Mouse (Mus musculus) intestine, embryonic 15.5 days (tissue): ENCODE data around the gene Cspg5. TPM values are rescaled to one million over a fixed set of nuclear protein-coding genes. Genes with fewer than 3 reads are reported as not detected.

Experiments
- ATAC-seq: fragments of 200-750 bp; cut with Nextera tagmentation; 2 replicates; pipeline ENCODE4 v1.8.0; 2017; ENCODE audit warnings: moderate TSS enrichment, moderate library complexity
- H3K27ac ChIP-seq: fragments of 300-500 bp; sonication (generic); 2 replicates; pipeline ENCODE4 v1.5.1; 2015; ENCODE audit warnings: mild to moderate bottlenecking, inconsistent platforms
- H3K27me3 ChIP-seq: fragments of 300-500 bp; sonication (generic); replicated peaks from 2 replicates; pipeline ENCODE4 v1.6.1; 2015; ENCODE audit warnings: inconsistent platforms
- H3K36me3 ChIP-seq: fragments of 300-500 bp; sonication (generic); 2 replicates; pipeline ENCODE4 v1.6.1; 2015; ENCODE audit warnings: inconsistent platforms
- H3K4me1 ChIP-seq: fragments of 300-500 bp; sonication (generic); replicated peaks from 2 replicates; pipeline ENCODE4 v1.6.1; 2015; ENCODE audit warnings: inconsistent platforms
- H3K4me2 ChIP-seq: fragments of 300-500 bp; sonication (generic); replicated peaks from 2 replicates; pipeline ENCODE4 v1.6.1; 2015; ENCODE audit warnings: mild to moderate bottlenecking, inconsistent platforms
- H3K4me3 ChIP-seq: fragments of 300-500 bp; sonication (generic); replicated peaks from 2 replicates; pipeline ENCODE4 v1.5.1; 2015; ENCODE audit warnings: inconsistent platforms
- H3K9ac ChIP-seq: fragments of 300-500 bp; sonication (generic); 2 replicates; pipeline ENCODE4 v1.6.1; 2015; ENCODE audit warnings: inconsistent platforms
- H3K9me3 ChIP-seq: fragments of 300-500 bp; sonication (generic); 2 replicates; pipeline ENCODE4 v1.6.1; 2016; ENCODE audit warnings: inconsistent platforms
- WGBS: fragments of 180-500 bp; shearing (Covaris S2); methylation state at CpG from one replicate; pipeline ENCODE4 v1.1.7; 2015; 5-methylcytosine and 5-hydroxymethylcytosine counted together
- polyA plus RNA-seq: library from polyadenylated mRNA; unstranded; fragments of >200 nt; fragmentation: Nextera tagmentation; extraction: Ambion mirVana; gene quantifications from 2 replicates; pipeline ENCODE4 v1.2.1, GENCODE M21; 2015

Cspg5 gene
- polyA plus RNA-seq, 1 experiment from 2014 or later: 4.6 TPM

- no peaks in the 10 kb centered on the region for H3K9me3 ChIP-seq
- no peak overlapping the region for H3K9ac ChIP-seq
- H3K4me2 ChIP-seq: no peak overlapping the region
- no peaks in the 10 kb centered on the region for H3K4me1 ChIP-seq
- peak; percentile 43; the same call in 1 of the 2 replicates for ATAC-seq
- H3K27me3 ChIP-seq: no peaks in the 10 kb centered on the region
- no peaks in the 10 kb centered on the region for H3K36me3 ChIP-seq
- 66% methylated on average over 8 of the region's 8 CpGs for WGBS
- H3K27ac ChIP-seq: no peak overlapping the region
- H3K4me3 ChIP-seq: no peak overlapping the region
These were observed 19.6 kb downstream of the Cspg5 start for GRCm38 (mm10) chr9:110263181-110263580.

- 78% methylated on average over 9 of the region's 9 CpGs for WGBS
- Histone ChIP-seq H3K27ac (no peak overlapping the region), H3K4me3 (no peak overlapping the region), H3K36me3 (no peaks in the 10 kb centered on the region), H3K9ac (no peak overlapping the region), H3K27me3 (no peaks in the 10 kb centered on the region), H3K9me3 (no peaks in the 10 kb centered on the region), H3K4me1 (no peaks in the 10 kb centered on the region), H3K4me2 (no peak overlapping the region)
- no peak for ATAC-seq
These were observed 21.4 kb downstream of the Cspg5 start for GRCm38 (mm10) chr9:110264991-110265390.

- Histone ChIP-seq H3K36me3 (no peaks in the 10 kb centered on the region), H3K9me3 (no peaks in the 10 kb centered on the region), H3K4me2 (no peak overlapping the region), H3K27me3 (no peaks in the 10 kb centered on the region), H3K4me1 (no peaks in the 10 kb centered on the region), H3K4me3 (no peak overlapping the region), H3K27ac (no peak overlapping the region), H3K9ac (no peak overlapping the region)
- WGBS: 92% methylated on average over 10 of the region's 10 CpGs
- no peak for ATAC-seq
These were observed 24.8 kb downstream of the Cspg5 start for GRCm38 (mm10) chr9:110268416-110268815.

DNA sequence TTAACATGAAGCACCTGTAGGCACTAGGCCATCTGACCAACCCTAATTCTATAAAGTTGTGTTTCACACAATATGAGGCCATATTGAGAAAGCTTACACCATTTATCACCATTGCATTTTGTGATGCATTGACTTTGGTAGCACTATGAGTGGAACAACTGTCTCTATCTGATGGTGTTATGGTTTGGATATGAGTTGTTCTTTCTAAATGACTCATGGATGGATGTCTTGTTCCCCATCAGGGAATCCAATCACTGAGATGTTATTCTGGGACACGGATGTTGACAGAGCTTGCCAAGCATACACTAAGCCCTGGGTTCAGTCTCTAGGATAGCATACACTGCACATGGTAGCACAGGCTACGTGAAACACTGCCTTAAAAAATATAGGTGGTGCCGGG, 28.7 kb downstream of the Cspg5 start:
- no peak overlapping the region for H3K27ac ChIP-seq
- H3K9me3 ChIP-seq: no peaks in the 10 kb centered on the region
- no peaks in the 10 kb centered on the region for H3K27me3 ChIP-seq
- H3K36me3 ChIP-seq: no peaks in the 10 kb centered on the region
- 87% methylated on average over 3 of the region's 3 CpGs for WGBS
- no peak for ATAC-seq
- no peaks in the 10 kb centered on the region for H3K4me1 ChIP-seq
- no peak overlapping the region for H3K4me2 ChIP-seq
- no peak overlapping the region for H3K9ac ChIP-seq
- no peak overlapping the region for H3K4me3 ChIP-seq

DNA sequence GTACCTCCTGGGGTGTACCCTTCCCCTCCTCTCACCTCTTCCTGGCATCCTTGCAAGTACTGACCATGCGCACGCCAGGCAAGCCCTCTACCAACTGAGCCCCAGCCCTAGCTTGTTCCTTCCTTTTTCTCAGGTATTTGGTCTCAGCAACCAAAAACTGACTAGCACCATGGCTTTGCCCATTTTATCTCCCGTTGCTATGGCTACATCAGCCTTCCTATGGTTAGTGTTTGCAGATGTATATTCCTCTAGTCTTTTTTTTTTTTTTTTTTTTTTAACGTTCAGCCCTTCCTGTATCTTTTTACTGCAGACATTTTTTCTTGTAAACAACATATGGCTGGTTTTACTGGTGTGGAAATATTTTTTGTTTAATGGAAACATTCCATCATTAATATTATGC, 29.9 kb downstream of the Cspg5 start:
- no peak for ATAC-seq
- 60% methylated on average over 4 of the region's 4 CpGs for WGBS

GRCm38 (mm10) chr9:110275882-110276281, 32.3 kb downstream of the Cspg5 start:
- Histone ChIP-seq H3K4me1 (no peaks in the 10 kb centered on the region), H3K4me2 (no peak overlapping the region), H3K9ac (no peak overlapping the region), H3K27me3 (no peaks in the 10 kb centered on the region), H3K36me3 (no peaks in the 10 kb centered on the region), H3K9me3 (no peaks in the 10 kb centered on the region), H3K27ac (no peak overlapping the region), H3K4me3 (no peak overlapping the region)
- 66% methylated on average over 5 of the region's 5 CpGs for WGBS
- ATAC-seq: no peak

More for the DNA sequence above, 29.9 kb downstream of the Cspg5 start:
- no peak overlapping the region for H3K27ac ChIP-seq
- H3K27me3 ChIP-seq: no peaks in the 10 kb centered on the region
- H3K4me3 ChIP-seq: no peak overlapping the region
- no peaks in the 10 kb centered on the region for H3K9me3 ChIP-seq
- no peak overlapping the region for H3K4me2 ChIP-seq
- H3K9ac ChIP-seq: no peak overlapping the region
- H3K36me3 ChIP-seq: no peaks in the 10 kb centered on the region
- no peaks in the 10 kb centered on the region for H3K4me1 ChIP-seq

GRCm38 (mm10) chr9:110277431-110277881, 33.9 kb downstream of the Cspg5 start:
- H3K36me3 ChIP-seq: no peaks in the 10 kb centered on the region
- H3K27ac ChIP-seq: no peak overlapping the region
- WGBS: 56% methylated on average over 8 of the region's 8 CpGs
- H3K27me3 ChIP-seq: no peaks in the 10 kb centered on the region
- H3K4me1 ChIP-seq: no peaks in the 10 kb centered on the region
- H3K9me3 ChIP-seq: no peaks in the 10 kb centered on the region
- H3K9ac ChIP-seq: no peak overlapping the region
- H3K4me2 ChIP-seq: no peak overlapping the region
- no peak overlapping the region for H3K4me3 ChIP-seq
- no peak for ATAC-seq

DNA sequence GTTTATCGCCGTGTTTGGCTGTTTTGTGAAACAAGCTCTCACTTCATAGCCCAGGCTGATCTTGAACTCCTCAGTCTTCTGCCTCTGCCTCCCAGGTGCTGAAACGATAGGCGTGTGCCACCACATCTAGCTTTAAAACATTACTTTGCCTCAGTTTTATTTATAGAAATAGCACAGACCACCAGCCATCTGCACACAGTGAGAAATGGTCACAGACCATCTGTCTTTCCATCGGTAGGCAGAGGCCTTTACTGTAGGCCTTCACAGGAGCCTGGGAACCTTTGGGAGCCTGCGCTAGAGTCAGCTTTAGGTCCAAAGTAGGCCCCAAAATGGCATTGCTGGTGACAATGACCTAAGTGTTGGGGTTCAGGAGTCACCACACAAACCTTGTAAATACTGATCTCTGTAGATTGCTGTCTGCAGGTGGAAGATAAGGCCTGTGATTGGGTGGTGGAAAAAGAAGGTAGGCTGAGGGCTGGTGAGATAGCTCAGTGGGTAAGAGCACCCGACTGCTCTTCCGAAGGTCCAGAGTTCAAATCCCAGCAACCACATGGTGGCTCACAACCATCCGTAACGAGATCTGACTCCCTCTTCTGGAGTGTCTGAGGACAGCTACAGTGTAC, 40.6 kb downstream of the Cspg5 start:
- WGBS: 93% methylated on average over 10 of the region's 10 CpGs

GRCm38 (mm10) chr9:110287321-110287924, 43.8 kb downstream of the Cspg5 start:
- Histone ChIP-seq H3K4me3 (no peak overlapping the region), H3K27ac (no peak overlapping the region), H3K27me3 (no peaks in the 10 kb centered on the region), H3K9me3 (no peaks in the 10 kb centered on the region), H3K4me2 (no peak overlapping the region), H3K4me1 (no peaks in the 10 kb centered on the region), H3K9ac (no peak overlapping the region), H3K36me3 (no peaks in the 10 kb centered on the region)
- WGBS: 82% methylated on average over 7 of the region's 7 CpGs
- no peak for ATAC-seq

More for the DNA sequence above, 40.6 kb downstream of the Cspg5 start:
- no peaks in the 10 kb centered on the region for H3K27me3 ChIP-seq
- H3K9me3 ChIP-seq: no peaks in the 10 kb centered on the region
- no peak for ATAC-seq
- no peak overlapping the region for H3K4me3 ChIP-seq
- H3K9ac ChIP-seq: no peak overlapping the region
- no peak overlapping the region for H3K4me2 ChIP-seq
- no peak overlapping the region for H3K27ac ChIP-seq
- no peaks in the 10 kb centered on the region for H3K4me1 ChIP-seq
- H3K36me3 ChIP-seq: no peaks in the 10 kb centered on the region

- Histone ChIP-seq H3K4me3 (no peak overlapping the region), H3K27ac (no peak overlapping the region), H3K27me3 (no peaks in the 10 kb centered on the region), H3K9me3 (no peaks in the 10 kb centered on the region), H3K36me3 (no peaks in the 10 kb centered on the region), H3K4me2 (no peak overlapping the region), H3K4me1 (no peaks in the 10 kb centered on the region), H3K9ac (no peak overlapping the region)
- WGBS: 65% methylated on average over 12 of the region's 12 CpGs
- ATAC-seq: no peak
These were observed 49.7 kb downstream of the Cspg5 start for GRCm38 (mm10) chr9:110293254-110293718.

DNA sequence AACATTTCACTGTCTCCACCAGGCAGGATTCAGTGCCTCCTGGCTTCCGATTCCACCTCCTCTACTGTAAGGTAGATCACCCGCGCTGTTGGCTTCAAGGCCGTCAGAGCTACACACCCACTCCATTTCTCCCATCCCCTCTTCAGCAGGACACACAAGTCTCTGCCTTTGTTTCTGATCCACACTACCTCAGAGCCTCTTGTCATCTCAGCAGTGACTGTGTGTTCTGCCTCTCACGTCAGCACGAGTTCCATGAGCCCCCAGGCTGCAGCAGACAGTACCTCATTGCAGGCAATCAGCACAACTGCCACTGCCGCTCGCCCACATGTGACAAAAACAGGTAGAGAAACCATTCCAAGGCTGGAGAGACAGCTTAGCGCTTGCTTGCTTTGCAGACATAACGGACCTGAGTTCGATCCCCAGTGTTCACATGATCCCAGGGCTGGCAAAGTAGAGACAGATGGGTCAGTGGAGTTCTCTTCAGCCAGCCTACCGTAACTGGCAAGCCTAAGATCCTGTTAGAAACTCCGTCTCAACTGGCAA, 50.4 kb downstream of the Cspg5 start:
- H3K9ac ChIP-seq: no peak overlapping the region
- H3K4me2 ChIP-seq: no peak overlapping the region
- ATAC-seq: no peak
- no peaks in the 10 kb centered on the region for H3K4me1 ChIP-seq
- H3K36me3 ChIP-seq: no peaks in the 10 kb centered on the region
- no peak overlapping the region for H3K27ac ChIP-seq
- no peak overlapping the region for H3K4me3 ChIP-seq
- 83% methylated on average over 13 of the region's 13 CpGs for WGBS
- H3K9me3 ChIP-seq: no peaks in the 10 kb centered on the region
- no peaks in the 10 kb centered on the region for H3K27me3 ChIP-seq

DNA sequence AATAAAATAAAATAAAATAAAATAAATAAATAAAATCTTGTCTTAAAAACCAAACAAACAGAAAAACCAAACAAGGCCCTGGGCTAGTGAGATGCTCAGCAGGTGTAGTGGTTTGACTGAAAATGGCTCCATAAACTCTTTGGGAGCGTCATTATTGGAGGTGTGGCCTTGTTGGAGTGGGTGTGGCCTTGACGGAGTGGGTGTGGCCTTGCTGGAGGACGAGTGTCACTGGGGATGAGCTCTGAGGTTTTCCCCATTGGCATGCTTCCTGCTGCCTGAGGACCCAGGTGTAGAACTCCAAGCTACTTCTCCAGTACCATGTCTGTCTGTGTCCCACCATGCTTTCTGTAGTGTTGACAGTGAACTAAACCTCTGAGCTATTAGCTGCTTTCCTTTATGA, 51.2 kb downstream of the Cspg5 start:
- Histone ChIP-seq H3K36me3 (no peaks in the 10 kb centered on the region), H3K27ac (no peak overlapping the region), H3K4me1 (no peaks in the 10 kb centered on the region), H3K4me3 (no peak overlapping the region), H3K9ac (no peak overlapping the region), H3K27me3 (no peaks in the 10 kb centered on the region), H3K9me3 (no peaks in the 10 kb centered on the region), H3K4me2 (no peak overlapping the region)
- no peak for ATAC-seq
- 42% methylated on average over 3 of the region's 3 CpGs for WGBS
